Mouse (Mus musculus) forebrain, embryonic 15.5 days (tissue): ENCODE measurements around the gene Fxyd1. TPM values are rescaled to one million over a fixed set of nuclear protein-coding genes. Genes with fewer than 3 reads are reported as not detected.

ENCODE experiments used
- ATAC-seq: fragments of 200-750 bp; cut with Nextera tagmentation; replicated peaks from 2 replicates; pipeline ENCODE4 v1.8.0; 2017; ENCODE audit warnings: mild to moderate bottlenecking, moderate TSS enrichment, moderate library complexity
- H3K27ac ChIP-seq: fragments of 300-500 bp; sonication (generic); replicated peaks from 2 replicates; pipeline ENCODE4 v1.5.1; 2015; ENCODE audit warnings: mild to moderate bottlenecking, inconsistent platforms
- H3K27me3 ChIP-seq: fragments of 300-500 bp; sonication (generic); 2 replicates; pipeline ENCODE4 v1.6.1; 2015; ENCODE audit warnings: inconsistent platforms
- H3K36me3 ChIP-seq: fragments of 300-500 bp; sonication (generic); 2 replicates; pipeline ENCODE4 v1.6.1; 2015; ENCODE audit warnings: mild to moderate bottlenecking, inconsistent platforms
- H3K4me1 ChIP-seq: fragments of 300-500 bp; sonication (generic); 2 replicates; pipeline ENCODE4 v1.6.1; 2015; ENCODE audit warnings: inconsistent platforms
- H3K4me2 ChIP-seq: fragments of 300-500 bp; sonication (generic); replicated peaks from 2 replicates; pipeline ENCODE4 v1.6.1; 2015; ENCODE audit warnings: mild to moderate bottlenecking, inconsistent platforms
- H3K4me3 ChIP-seq: fragments of 300-500 bp; sonication (generic); 2 replicates; pipeline ENCODE4 v1.5.1; 2015; ENCODE audit warnings: mild to moderate bottlenecking, inconsistent platforms
- H3K9ac ChIP-seq: fragments of 300-500 bp; sonication (generic); replicated peaks from 2 replicates; pipeline ENCODE4 v1.6.1; 2015; ENCODE audit warnings: mild to moderate bottlenecking, inconsistent platforms
- H3K9me3 ChIP-seq: fragments of 300-500 bp; sonication (generic); 2 replicates; pipeline ENCODE4 v1.6.1; 2016; ENCODE audit warnings: inconsistent platforms
- WGBS: fragments of 180-500 bp; shearing (Covaris S2); methylation state at CpG from one replicate; pipeline ENCODE4 v1.1.7; 2015; ENCODE audit warnings: mixed read lengths; 5-methylcytosine and 5-hydroxymethylcytosine counted together
- polyA plus RNA-seq: library from polyadenylated mRNA; unstranded; fragments of >200 nt; fragmentation: Nextera tagmentation; extraction: Ambion mirVana; gene quantifications from 2 replicates; pipeline ENCODE4 v1.2.1, GENCODE M21; 2015

The Fxyd1 gene
- polyA plus RNA-seq, 1 experiment from 2014 or later: 14.7 TPM

- 71% methylated on average over 5 of the region's 5 CpGs for WGBS
Measured at GRCm38 (mm10) chr7:31074713-31075069, 17.7 kb upstream of the Fxyd1 start.

GRCm38 (mm10) chr7:31074061-31074712, 17.2 kb upstream of the Fxyd1 start:
- Histone ChIP-seq H3K9ac (no peak overlapping the region), H3K4me1 (0 out of 2 replicates have a peak, but pooled peaks cover 6% of the 10 kb centered on the region), H3K27me3 (no peaks in the 10 kb centered on the region), H3K4me3 (no peak overlapping the region), H3K27ac (no peak overlapping the region), H3K9me3 (no peaks in the 10 kb centered on the region), H3K36me3 (no peaks in the 10 kb centered on the region), H3K4me2 (no peak overlapping the region)
- no peak for ATAC-seq
- WGBS: 69% methylated on average over 7 of the region's 7 CpGs

More at GRCm38 (mm10) chr7:31074713-31075069, 17.7 kb upstream of the Fxyd1 start:
- Histone ChIP-seq H3K27me3 (no peaks in the 10 kb centered on the region), H3K36me3 (no peaks in the 10 kb centered on the region), H3K9me3 (no peaks in the 10 kb centered on the region), H3K4me3 (no peak overlapping the region), H3K4me1 (0 out of 2 replicates have a peak, but pooled peaks cover 6% of the 10 kb centered on the region), H3K27ac (no peak overlapping the region), H3K9ac (no peak overlapping the region), H3K4me2 (no peak overlapping the region)
- ATAC-seq: no peak

GRCm38 (mm10) chr7:31073546-31073945, 16.5 kb upstream of the Fxyd1 start:
- ATAC-seq: no peak

GRCm38 (mm10) chr7:31072326-31072725, 15.3 kb upstream of the Fxyd1 start:
- Histone ChIP-seq H3K4me3 (no peak overlapping the region), H3K4me1 (0 out of 2 replicates have a peak, but pooled peaks cover 6% of the 10 kb centered on the region), H3K4me2 (no peak overlapping the region), H3K9ac (no peak overlapping the region), H3K36me3 (no peaks in the 10 kb centered on the region), H3K27ac (no peak overlapping the region), H3K9me3 (no peaks in the 10 kb centered on the region), H3K27me3 (no peaks in the 10 kb centered on the region)
- 65% methylated on average over 9 of the region's 9 CpGs for WGBS
- no peak for ATAC-seq

More at GRCm38 (mm10) chr7:31073546-31073945, 16.5 kb upstream of the Fxyd1 start:
- H3K4me1 ChIP-seq: 0 out of 2 replicates have a peak, but pooled peaks cover 6% of the 10 kb centered on the region
- H3K27me3 ChIP-seq: no peaks in the 10 kb centered on the region
- H3K4me3 ChIP-seq: no peak overlapping the region
- H3K36me3 ChIP-seq: no peaks in the 10 kb centered on the region
- H3K9ac ChIP-seq: no peak overlapping the region
- no peaks in the 10 kb centered on the region for H3K9me3 ChIP-seq
- H3K4me2 ChIP-seq: no peak overlapping the region
- H3K27ac ChIP-seq: no peak overlapping the region

- H3K4me3 ChIP-seq: no peak overlapping the region
- H3K9ac ChIP-seq: no peak overlapping the region
- no peak for ATAC-seq
- no peaks in the 10 kb centered on the region for H3K27me3 ChIP-seq
- WGBS: 81% methylated on average over 6 of the region's 6 CpGs
- no peak overlapping the region for H3K27ac ChIP-seq
- 0 out of 2 replicates have a peak, but pooled peaks cover 6% of the 10 kb centered on the region for H3K4me1 ChIP-seq
- no peak overlapping the region for H3K4me2 ChIP-seq
- no peaks in the 10 kb centered on the region for H3K9me3 ChIP-seq
- H3K36me3 ChIP-seq: no peaks in the 10 kb centered on the region
Measured at GRCm38 (mm10) chr7:31070324-31070723, 13.3 kb upstream of the Fxyd1 start.

GRCm38 (mm10) chr7:31069491-31069890, 12.5 kb upstream of the Fxyd1 start:
- WGBS: 88% methylated on average over 14 of the region's 14 CpGs
- Histone ChIP-seq H3K9ac (no peak overlapping the region), H3K4me2 (no peak overlapping the region), H3K36me3 (no peaks in the 10 kb centered on the region), H3K9me3 (no peaks in the 10 kb centered on the region), H3K4me3 (no peak overlapping the region), H3K4me1 (0 out of 2 replicates have a peak, but pooled peaks cover 6% of the 10 kb centered on the region), H3K27ac (no peak overlapping the region), H3K27me3 (no peaks in the 10 kb centered on the region)
- ATAC-seq: no peak

- H3K4me1 ChIP-seq: 0 out of 2 replicates have a peak, but pooled peaks cover 6% of the 10 kb centered on the region
- H3K9me3 ChIP-seq: no peaks in the 10 kb centered on the region
- H3K4me3 ChIP-seq: no peak overlapping the region
- H3K27ac ChIP-seq: no peak overlapping the region
- H3K4me2 ChIP-seq: no peak overlapping the region
- WGBS: 39% methylated on average over 5 of the region's 5 CpGs
- no peaks in the 10 kb centered on the region for H3K36me3 ChIP-seq
- H3K9ac ChIP-seq: no peak overlapping the region
- ATAC-seq: no peak
- no peaks in the 10 kb centered on the region for H3K27me3 ChIP-seq
Measured at GRCm38 (mm10) chr7:31067836-31068235, 10.8 kb upstream of the Fxyd1 start.

- no peak for ATAC-seq
- no peak overlapping the region for H3K4me2 ChIP-seq
- peaks cover 3% of the 10 kb centered on the region; the same call in 1 of the 2 replicates for H3K4me1 ChIP-seq
- H3K27me3 ChIP-seq: no peaks in the 10 kb centered on the region
- no peak overlapping the region for H3K27ac ChIP-seq
- no peaks in the 10 kb centered on the region for H3K36me3 ChIP-seq
- H3K4me3 ChIP-seq: no peak overlapping the region
- H3K9ac ChIP-seq: no peak overlapping the region
- no peaks in the 10 kb centered on the region for H3K9me3 ChIP-seq
- WGBS: 88% methylated on average over 12 of the region's 12 CpGs
Measured at GRCm38 (mm10) chr7:31063074-31063560, 6.1 kb upstream of the Fxyd1 start.

GRCm38 (mm10) chr7:31060621-31061010, 3.6 kb upstream of the Fxyd1 start:
- no peak overlapping the region for H3K9ac ChIP-seq
- no peak for ATAC-seq
- 95% methylated on average over 7 of the region's 7 CpGs for WGBS

GRCm38 (mm10) chr7:31059919-31060620, 3.1 kb upstream of the Fxyd1 start:
- no peak overlapping the region for H3K4me2 ChIP-seq
- no peak overlapping the region for H3K4me3 ChIP-seq
- H3K36me3 ChIP-seq: no peaks in the 10 kb centered on the region
- no peak for ATAC-seq
- H3K4me1 ChIP-seq: peaks cover 3% of the 10 kb centered on the region; the same call in 1 of the 2 replicates
- no peaks in the 10 kb centered on the region for H3K9me3 ChIP-seq
- WGBS: 54% methylated on average over 11 of the region's 11 CpGs
- H3K27ac ChIP-seq: no peak overlapping the region
- no peak overlapping the region for H3K9ac ChIP-seq
- no peaks in the 10 kb centered on the region for H3K27me3 ChIP-seq

More at GRCm38 (mm10) chr7:31060621-31061010, 3.6 kb upstream of the Fxyd1 start:
- H3K4me1 ChIP-seq: peaks cover 3% of the 10 kb centered on the region; the same call in 1 of the 2 replicates
- no peak overlapping the region for H3K4me3 ChIP-seq
- no peak overlapping the region for H3K4me2 ChIP-seq
- no peak overlapping the region for H3K27ac ChIP-seq
- H3K27me3 ChIP-seq: no peaks in the 10 kb centered on the region
- H3K36me3 ChIP-seq: no peaks in the 10 kb centered on the region
- H3K9me3 ChIP-seq: no peaks in the 10 kb centered on the region

- no peaks in the 10 kb centered on the region for H3K36me3 ChIP-seq
- H3K27me3 ChIP-seq: peaks cover 4% of the 10 kb centered on the region; the same call in 1 of the 2 replicates
- no peak within 1 kb of the TSS for H3K27ac ChIP-seq
- H3K4me1 ChIP-seq: peaks cover 3% of the 10 kb centered on the region; the same call in 1 of the 2 replicates
- H3K4me3 ChIP-seq: no peak within 1 kb of the TSS
- 3% methylated on average over 2 of the region's 2 CpGs for WGBS
- H3K4me2 ChIP-seq: no peak within 1 kb of the TSS
- ATAC-seq: peak; percentile 44; the same call in 1 of the 2 replicates
- H3K9me3 ChIP-seq: no peaks in the 10 kb centered on the region
- no peak within 1 kb of the TSS for H3K9ac ChIP-seq
Measured at GRCm38 (mm10) chr7:31059108-31059507, 2.1 kb upstream of the Fxyd1 start, which contains the start of gene Lgi4. Gene Lgi4 (plus strand): TSS chr7:31059342.

- ATAC-seq: no peak
Measured at GRCm38 (mm10) chr7:31058211-31058610, 1.2 kb upstream of the Fxyd1 start.

More at GRCm38 (mm10) chr7:31058211-31058610, 1.2 kb upstream of the Fxyd1 start:
- no peak overlapping the region for H3K9ac ChIP-seq
- 83% methylated on average over 6 of the region's 6 CpGs for WGBS
- H3K4me3 ChIP-seq: no peak overlapping the region
- peaks cover 3% of the 10 kb centered on the region; the same call in 1 of the 2 replicates for H3K4me1 ChIP-seq
- peaks cover 6% of the 10 kb centered on the region for H3K27me3 ChIP-seq
- no peaks in the 10 kb centered on the region for H3K9me3 ChIP-seq
- no peak overlapping the region for H3K4me2 ChIP-seq
- no peaks in the 10 kb centered on the region for H3K36me3 ChIP-seq
- no peak overlapping the region for H3K27ac ChIP-seq
